Comparison of ENCODE assay signal across 13 mouse cellular contexts in genomic region chr16:24134486-24135050, GRCm38 (mm10).
"Had no signal": no experiment of that assay in that cellular context is flagged by ENCODE, and none has a peak within 500 bp of the region (broad histone marks: within the 10 kb centered on the region; RNA-seq: fewer than 3 reads in every experiment).

No protein-coding gene starts in this region.

- DNase-seq: gastrocnemius, postnatal 10 days; gastrocnemius, postnatal 36 days; heart, adult 18-20 months; heart, postnatal 14 days; heart, postnatal 36 days; kidney, adult 11 months; kidney, adult 2 months; kidney, adult 9 months; kidney, postnatal 14 days; kidney, postnatal 36 days; layer of hippocampus, adult 9-11 months; layer of hippocampus, postnatal 36 days; left cerebral cortex, postnatal 4 days had no signal
